Mouse (Mus musculus) B cell, adult 2 months (primary cell): ENCODE results near the gene Sat1.
"Not testable (repeated sequence)": the region's sequence is repeated elsewhere in the genome, so short reads cannot be mapped to it uniquely, and the experiment has no call there.

Experiments used
- DNase-seq, 2 experiments: peaks; one replicate each; pipeline ENCODE4 v3.0.0; 2022

Gene Sat1

DNA sequence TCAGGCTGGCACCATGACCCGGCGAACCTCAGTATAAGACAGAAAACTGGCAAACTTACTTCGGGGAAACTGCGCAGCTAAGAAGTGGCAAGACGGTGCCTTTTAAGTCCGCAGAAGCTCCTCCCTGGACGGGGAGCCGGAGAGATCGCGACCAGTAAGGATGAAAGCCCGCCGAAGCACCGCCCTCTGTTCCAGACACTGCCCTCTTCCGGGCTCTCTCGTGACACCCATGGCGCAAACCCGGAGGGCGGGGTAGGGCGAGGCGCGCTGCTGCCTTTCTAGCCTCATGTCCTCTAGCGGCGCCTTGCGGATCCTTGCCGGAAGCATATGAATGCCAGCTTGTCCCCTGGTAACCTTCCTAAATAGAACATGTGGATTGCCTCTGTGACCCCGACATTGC lies at the start of gene Sat1:
Sat1 (minus strand) TSS at position 179 of the 400 bp plus-strand sequence.
- peak; percentile 87 to 90 for DNase-seq

DNA sequence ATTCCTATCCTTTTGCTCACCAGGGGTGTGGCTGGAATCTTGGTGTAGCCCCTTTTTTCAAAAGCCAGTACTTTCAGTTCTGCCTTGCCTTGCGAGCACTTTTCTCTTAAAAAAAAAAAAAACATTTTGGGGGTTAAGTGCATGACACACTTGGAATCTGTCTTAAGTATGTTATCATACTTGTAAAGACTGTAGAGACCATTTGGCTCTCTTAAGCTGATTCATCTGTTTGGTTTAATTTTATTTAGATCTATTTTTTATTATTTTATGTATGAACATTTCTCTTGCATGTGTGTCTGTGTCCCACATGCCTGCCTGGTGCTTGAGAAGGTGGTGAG lies 46.6 kb upstream of the Sat1 start:
- DNase-seq = no peak

DNA sequence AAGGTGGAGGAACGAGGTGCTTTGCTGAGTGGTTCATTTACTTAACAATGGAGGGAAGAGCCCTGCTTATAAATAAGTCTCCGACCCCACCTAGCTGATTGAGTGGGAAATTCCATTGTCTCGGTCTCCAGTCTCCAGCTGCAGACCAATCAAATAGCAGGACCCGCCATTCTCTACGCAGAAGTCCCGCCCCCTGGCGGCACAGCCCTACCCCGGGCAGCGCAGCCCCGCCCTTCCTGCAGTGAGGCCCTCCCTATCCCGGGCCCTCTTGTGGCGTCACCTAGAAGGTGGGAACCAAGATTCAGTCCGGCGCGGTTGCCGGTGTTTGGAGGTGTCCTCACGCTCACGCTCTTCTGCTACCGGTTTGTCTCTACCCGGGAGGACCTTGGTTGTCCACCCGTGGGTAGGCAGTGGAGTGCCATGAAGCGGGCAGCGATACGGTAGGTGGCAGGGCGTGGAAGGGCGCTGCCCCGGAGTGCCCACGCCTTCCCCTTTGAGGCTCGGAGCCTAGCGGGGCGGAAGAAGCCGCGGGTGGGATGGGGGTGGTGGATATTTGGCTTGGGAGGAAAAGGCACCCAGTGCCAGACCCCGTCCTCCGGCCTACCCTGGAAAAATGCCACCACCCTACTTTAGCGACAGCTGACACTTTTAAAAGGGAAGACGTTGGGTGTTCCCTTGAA lies 46.1 kb upstream of the Sat1 start, which contains the start of gene Acot9:
Acot9 (plus strand) TSS at position 209 of the 680 bp plus-strand sequence.
- peak; percentile 89 to 92 for DNase-seq

DNA sequence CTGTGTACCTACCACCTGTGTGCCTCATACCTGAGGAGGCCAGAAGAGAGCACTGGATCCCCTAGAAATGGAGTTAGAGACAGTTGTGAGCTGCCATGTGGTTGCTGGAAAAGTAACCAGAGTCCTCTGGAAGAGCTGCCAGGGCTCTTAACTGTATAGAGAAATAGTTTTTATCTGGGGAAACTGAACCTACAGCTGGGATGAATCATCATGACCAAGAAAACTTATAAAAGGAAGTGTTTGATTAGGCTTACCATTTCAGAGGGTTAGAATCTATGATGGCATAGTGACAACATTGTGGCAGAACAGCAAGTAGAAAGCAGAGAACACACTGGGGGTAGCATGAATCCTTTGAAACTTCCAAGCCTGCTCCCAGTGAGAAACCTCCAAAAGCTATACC lies 40.6 kb upstream of the Sat1 start:
- no peak for DNase-seq

DNA sequence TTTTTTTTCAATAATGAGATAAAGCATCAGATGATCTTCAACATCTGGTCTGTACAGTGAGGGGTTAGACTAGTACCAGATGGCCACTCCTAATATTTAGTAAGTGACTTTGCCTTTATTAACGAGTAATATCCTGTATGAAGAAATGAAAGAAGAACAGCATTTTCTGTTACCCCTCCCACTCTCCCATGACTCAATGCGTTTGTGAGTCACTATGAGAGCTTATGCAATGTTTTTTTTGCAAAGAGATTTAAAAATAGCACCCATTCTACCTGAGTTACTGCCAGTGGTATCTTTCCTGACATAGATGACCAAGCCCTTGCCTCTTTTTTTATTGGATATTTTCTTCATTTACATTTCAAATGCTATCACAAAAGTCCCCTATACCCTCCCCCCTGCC lies 2.0 kb upstream of the Sat1 start:
- peak in 1 of 2 experiments; percentile 5 for DNase-seq

DNA sequence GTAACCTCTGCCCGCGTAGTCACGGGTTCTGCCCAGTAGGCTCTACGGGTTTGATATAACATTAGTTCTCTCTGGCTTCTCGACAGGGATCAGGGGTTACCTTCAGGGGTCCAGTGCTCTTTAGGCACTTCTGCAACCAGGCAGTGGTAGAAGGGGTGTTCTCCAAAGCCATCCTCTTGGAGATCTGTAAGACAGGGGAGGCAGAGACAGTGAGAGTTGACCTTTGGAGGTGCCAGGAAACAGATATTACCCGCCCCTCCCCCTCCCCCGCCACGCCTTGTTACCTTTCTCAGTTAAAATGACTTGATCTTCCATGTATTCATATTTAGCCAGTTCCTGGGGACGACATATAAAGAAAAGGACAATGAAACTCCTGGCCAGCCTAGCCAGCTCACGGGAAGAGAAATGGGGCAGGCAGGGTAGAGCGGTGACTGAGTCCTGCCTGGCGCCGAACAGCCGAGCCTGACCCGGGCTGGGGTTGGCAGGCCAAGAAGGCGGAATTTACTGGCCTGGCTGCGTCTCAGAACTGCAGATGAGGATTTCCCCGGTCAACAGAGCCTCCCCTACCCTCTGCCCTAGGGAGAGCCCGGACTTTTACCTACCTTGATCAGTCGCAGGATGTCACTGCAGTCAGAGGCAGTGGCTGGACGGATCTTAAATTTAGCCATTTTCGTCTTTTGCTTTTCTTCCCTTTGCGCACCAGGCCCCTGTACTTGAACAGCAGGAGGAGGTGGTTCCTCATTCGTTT lies 574 bp downstream of the Sat1 start:
- peak; percentile 50 to 58 for DNase-seq

DNA sequence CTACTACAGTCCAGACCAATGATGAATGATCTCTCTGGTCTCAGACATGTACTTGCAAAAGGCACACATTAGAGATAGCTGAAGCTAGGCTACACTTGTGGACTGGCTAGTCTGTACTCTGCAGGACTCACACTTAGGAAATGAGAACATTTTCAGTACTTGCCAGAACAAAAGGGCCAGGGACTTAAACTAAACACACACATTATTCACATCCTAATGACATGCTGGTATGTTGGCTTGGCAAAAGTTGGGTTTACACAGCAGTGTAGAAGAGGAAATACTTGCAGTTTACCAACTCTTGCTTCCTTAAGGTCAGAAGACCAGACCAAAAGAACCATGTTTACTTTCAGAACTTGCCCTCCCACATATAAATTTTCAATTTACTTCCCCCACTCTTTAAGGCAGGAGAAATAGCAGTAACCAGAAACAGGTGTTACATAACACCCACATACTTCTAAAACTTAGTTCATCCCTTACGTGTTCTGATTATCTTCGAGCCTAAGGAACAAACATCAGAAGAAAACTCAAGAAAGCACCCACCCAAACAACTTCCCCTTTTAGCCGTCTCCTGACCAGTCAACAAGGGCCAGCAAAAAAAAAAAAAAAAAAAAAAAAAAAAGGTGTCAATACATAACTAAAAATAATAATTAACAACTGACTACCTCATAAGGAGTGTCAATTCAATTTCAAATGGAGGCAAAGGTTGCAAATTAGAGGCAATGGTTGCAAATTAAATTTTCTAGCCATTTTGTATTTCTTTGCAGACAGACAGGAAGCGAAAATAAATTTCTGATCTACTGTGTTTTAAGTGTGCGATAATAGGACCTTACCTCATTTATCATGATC lies 1.7 kb downstream of the Sat1 start:
- peak; percentile 3 for DNase-seq

DNA sequence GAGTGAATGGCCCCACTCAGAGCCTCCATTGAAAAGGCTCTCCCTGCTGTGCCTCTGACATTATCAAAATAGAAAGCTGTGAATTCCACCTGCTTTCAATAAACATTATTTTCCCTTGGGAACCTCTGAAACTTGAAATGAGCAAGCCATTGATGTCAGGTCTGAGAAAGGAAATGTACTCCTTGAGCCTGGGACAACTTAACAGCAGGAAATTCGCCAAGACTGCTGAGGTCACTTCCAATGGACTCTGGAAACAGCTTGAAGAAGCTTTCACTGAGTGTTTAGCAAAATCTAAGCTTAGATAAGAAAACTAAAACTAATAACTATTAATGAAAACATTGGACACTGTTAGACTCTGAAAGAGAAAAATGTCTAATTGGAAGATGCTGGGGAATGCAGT lies 7.6 kb downstream of the Sat1 start:
- no peak for DNase-seq

DNA sequence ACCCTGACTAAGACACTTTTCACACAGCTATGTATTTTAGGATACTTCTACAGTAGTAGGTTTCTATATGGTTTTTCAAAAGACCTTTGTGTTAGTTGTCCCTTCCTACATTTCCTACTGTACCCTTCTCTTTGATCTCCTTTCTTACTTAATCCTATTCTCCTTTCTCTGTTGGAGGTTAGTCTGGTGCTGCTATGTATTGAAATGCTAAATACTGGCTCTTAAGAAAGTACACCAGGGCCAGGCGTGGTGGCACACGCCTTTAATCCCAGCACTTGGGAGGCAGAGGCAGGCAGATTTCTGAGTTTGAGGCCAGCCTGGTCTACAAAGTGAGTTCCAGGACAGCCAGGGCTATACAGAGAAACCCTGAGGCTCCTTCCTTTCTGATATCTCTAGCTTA lies 10.8 kb downstream of the Sat1 start:
- not testable (repeated sequence) for DNase-seq

DNA sequence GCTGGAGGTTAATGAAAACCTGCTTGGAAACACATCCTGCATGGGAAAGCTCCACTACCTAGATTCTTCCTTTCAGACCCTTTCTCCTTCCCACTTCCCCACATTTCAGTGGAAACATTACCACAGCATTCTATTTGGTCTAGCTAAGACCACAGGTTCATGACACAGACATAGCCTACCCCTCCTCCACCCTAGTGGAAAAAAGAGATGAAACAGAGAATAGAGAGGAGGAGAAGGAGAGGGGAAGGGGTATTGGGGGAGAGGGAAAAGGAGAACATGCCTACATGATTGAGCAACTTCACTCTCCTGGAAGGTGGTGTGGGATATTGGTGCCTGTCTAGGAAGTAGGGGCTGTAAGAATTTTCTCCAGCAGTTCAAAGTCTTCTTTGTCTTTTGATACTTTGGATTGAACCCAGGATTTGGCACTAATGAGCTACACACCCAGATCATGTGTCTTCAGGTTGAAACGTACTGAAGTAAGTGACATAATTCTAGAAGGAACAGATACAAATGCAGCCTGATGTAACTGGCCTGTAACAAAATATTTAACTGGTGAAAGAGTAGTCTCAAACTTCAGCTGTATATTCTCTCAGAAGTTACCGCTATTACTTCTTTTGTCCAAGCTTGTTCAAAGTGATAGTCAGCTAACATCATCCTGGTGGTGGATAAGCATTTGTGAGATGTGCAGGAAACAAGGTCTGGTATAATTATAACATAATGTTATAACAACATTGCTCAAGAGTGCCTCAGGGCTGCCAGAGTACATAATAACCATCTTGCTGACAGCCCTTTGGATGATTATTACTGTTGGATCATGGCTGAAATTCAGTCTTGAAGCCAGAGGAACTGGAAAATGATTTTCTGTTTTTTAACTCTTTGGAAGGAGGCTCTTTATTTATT lies 13.6 kb downstream of the Sat1 start:
- no peak for DNase-seq

DNA sequence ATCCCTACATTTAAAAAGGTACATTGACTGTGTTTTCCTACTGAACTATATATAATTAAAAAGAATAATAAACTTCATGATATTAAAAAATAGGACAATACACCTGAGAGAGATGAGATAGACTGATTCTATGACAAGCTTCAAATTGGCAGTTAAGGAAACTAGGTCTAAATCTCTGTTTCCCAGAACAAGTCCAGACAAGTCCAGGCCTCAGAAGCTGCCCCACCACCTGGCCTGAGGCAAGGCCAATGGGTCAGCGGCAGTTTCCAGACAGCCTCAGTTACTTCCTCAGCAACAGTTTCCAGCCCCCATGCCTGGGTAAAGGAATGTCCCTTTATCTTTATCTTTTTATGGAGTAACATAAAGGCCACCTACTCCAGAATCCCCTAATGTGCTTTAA lies 14.4 kb downstream of the Sat1 start:
- DNase-seq = no peak

DNA sequence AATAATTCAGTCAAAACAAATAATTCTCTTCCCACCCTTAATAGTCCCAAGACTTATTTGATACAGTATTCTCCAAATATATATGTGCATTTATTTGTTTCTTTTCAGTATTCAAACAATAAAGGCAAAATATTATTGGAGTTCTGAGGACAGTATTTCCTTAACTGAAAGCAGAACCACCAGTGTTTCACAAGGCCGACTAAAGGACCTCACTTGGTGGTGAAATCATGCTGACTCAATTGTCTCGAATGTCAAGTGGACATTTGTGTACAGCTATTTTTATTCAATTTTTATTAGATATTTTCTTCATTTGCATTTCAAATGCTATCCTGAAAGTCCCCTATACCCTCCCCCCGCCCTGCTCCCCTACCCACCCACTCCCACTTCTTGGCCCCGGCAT lies 21.3 kb downstream of the Sat1 start:
- no peak for DNase-seq

DNA sequence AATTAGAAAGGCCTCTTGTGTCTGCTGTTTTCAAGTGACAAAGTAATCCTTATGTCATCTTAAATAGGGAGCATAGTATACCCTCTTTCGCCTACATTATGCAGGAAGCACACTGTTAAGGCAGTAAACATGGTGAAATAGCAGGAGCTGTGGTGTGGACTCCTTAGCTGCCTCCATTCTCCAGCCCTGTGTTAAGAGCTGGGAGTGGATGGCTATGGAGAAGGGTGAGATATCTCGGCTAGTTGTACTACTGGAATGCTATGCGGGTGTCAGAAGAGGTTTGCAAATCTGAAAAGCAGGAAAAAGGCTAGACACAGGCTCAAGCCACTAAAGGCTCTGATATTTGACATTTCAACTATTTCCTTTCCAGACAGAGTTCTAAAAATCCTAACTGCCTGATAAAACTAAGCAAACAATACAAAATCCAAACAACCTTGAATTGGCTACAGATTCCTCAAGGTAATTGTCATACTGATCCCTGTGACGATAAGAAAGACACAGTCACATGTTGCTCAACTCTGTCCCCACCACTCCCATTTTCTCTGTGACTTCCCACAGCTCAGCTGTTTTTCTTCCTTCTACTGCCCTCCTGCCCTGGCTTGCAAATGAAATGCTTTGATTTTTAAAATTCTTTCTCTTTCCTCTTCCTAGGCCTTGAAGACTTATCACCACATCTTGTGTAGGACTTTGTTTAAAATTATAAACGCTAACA lies 22.4 kb downstream of the Sat1 start:
- DNase-seq = no peak

DNA sequence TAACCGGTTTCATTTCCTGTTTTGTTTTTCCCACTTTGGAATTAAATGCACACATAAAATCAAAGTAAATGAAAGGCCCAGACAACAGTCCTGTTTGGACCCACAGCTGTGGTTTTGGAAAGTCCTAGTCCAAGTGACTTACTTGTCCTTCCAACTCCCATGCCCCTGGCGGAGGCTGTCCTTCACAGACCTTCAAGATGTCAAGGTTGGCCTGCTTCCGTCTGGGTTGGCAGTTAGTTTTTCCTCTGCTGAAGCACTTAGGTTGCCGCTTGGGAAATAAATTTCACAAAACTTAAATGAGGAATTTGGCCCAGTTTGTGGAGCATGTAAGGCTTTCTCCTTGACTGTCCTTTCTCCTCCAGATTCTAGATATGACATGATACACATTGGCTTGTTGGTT lies 24.3 kb downstream of the Sat1 start:
- DNase-seq = no peak

DNA sequence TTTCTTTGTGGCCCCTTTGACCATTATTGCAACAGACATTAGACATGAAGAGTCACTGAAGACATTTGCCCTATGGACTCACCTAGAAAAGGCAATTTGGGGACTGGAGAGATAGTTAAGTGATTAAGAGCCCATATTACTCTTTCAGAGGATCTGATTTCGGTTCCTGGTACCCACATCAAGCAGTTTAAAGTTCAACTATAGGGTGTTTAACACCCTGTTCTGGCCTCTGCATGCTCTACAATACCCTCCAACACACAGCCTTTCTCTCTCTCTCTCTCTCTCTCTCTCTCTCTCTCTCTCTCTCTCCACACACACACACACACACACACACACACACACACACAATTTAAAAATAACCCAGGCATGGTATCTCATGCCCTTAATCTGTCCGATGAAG lies 38.6 kb downstream of the Sat1 start:
- no peak for DNase-seq

DNA sequence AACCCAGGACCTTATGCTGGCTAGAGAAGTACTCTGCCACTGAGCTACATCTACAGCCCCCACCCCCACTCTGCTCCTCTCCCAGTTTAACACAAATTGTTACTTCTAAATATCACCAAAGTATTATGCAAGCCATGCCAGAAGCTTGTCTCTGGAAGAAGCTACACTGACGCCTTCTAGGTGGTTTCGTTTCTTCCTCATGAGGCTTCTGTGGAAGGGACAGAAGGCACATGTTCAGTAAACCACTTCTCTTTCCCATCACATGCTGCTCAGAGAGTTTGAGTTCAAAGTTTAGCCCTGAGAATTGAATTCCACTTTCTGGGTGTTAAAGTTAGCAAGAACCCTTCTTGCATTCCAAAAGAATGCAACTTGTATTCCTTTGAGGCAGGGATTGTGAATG lies 39.0 kb downstream of the Sat1 start:
- no peak for DNase-seq

DNA sequence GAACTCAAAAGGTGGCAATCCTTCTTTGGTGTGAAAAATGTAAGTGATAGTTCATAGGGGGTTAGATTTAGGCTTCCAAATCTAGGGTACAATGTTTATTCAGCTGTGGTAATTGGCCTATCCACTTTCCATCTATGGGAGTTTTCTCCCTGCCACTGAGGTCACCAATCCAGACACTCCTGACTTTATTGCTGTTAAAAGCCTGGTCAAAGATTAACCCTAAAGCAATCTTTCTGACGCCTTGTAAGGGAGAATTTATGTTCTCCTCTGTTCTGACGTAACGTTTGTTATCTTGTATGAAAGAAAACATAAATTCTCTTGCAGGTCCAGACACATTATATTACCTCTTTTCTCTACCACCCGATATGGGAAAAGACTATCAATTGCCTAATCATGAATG lies 40.7 kb downstream of the Sat1 start:
- no peak for DNase-seq

DNA sequence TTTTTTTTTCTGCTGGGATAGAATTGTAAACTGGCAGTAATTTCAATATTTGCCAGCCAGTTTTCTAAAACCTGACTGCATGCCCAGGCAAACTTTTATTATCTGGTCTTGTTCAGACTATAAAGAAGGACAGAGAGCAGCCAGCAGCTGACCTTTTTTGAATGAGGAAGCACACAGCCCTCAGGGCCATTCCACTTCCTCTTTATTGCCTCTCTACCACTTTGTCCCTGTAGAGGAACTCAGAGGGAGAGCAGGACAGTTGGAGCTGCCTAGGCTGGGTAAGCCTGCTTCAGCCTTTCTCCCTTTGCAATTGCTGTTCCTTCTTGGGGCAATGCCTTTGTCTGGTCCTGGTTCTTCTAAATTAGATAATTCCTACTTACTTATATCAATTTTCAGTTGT lies 43.9 kb downstream of the Sat1 start:
- DNase-seq = peak; percentile 1 to 8

DNA sequence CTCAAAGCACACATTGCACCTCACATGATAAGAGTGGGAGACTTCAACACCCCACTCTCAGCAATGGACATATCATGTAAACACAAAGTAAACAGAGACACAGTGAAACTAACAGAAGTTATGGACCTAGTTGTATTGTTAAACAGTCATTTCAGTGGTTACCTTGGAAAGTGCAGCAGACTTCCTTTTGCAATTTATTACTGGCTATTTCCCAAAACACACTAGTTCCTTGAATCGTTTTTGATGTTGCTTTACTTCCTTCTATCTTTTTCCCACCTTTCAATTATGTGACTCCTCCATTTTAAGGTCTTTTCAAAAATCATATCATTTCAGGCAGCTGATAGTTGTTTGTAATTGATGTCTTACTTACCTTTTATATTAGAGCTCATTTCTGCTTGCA lies 44.5 kb downstream of the Sat1 start:
- DNase-seq = no peak

DNA sequence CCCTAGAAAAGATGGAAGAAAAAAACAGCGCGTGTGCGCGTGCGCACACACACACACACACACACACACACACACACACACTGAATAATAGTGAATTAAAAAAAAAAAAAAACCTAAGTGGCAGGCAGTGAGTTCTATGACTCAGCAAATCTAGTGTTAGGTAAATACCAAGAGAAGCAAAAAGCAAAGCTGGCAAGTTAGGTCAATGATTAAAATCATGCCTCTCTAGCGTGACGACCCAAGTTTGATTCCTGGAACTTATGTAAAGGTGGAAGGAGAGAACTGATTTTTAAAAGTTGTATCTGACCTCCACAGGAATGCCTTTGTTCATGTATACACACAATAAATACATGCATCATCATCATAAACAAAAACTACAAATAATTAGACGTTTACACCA lies 46.4 kb downstream of the Sat1 start:
- DNase-seq = no peak

DNA sequence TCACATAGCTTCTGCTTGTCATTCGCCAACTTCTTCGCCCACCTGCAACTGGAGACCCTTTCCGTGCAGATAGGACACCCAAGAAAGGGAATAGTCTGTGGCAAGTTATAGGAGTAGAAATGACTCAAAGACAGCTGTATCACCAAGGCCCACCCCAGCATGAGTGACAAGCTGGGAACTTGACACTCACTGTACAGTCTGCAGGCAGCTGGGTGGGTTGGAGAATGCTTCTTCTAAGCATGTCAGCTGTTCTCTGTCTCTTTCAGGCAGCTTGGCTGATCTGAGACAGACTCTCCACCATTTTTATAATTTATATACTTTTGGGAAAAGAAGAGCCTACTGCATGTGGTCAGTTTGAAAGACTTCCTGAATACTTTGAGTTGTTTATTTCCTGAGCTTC lies 48.6 kb downstream of the Sat1 start:
- DNase-seq = no peak

DNA sequence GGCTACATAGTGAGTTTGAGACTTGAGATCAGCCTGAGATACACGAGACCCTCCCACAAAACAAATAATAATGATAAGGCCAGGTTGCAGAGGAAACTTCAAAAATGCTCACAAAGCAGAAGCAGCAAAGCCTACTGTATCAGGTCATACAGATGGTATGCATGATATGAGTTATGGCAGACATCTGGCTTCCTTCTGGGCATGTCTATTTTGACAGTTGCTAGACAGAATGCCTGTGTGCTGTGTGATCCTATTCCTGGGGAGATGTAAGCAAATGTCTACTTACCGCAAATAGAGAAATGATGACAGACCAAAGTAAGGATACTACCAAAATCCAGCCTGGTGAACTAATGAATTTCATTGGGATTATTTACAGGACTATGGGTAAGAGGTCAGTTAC lies 49.9 kb downstream of the Sat1 start:
- no peak for DNase-seq
